Comparison of ENCODE assay signal across 45 mouse cellular contexts in genomic region chr1:21321656-21322055, GRCm38 (mm10). TPM values are rescaled to one million over a fixed set of nuclear protein-coding genes. Genes with fewer than 3 reads are reported as not detected.
"Had no signal": no experiment of that assay in that cellular context is flagged by ENCODE, and none has a peak within 500 bp of the region (broad histone marks: within the 10 kb centered on the region; RNA-seq: fewer than 3 reads in every experiment).

No protein-coding gene starts in this region.

- H3K36me3 ChIP-seq: limb, embryonic 10.5 days; limb, embryonic 12.5 days; limb, embryonic 13.5 days; limb, embryonic 15.5 days; liver, embryonic 12.5 days; liver, embryonic 13.5 days; liver, embryonic 15.5 days; lung, embryonic 15.5 days; midbrain, embryonic 10.5 days; midbrain, embryonic 12.5 days; midbrain, embryonic 13.5 days; midbrain, embryonic 15.5 days; neural tube, embryonic 12.5 days had no signal

- H3K27ac ChIP-seq: limb, embryonic 10.5 days; limb, embryonic 12.5 days; limb, embryonic 13.5 days; limb, embryonic 15.5 days; liver, embryonic 12.5 days; liver, embryonic 13.5 days; liver, embryonic 14.5 days; liver, embryonic 15.5 days; lung, embryonic 15.5 days; macrophage; midbrain, embryonic 10.5 days; midbrain, embryonic 12.5 days; midbrain, embryonic 13.5 days; midbrain, embryonic 15.5 days; neural tube, embryonic 12.5 days had no signal

- H3K4me3 ChIP-seq: limb, embryonic 10.5 days; limb, embryonic 12.5 days; limb, embryonic 13.5 days; limb, embryonic 15.5 days; liver, embryonic 12.5 days; liver, embryonic 13.5 days; liver, embryonic 15.5 days; lung, embryonic 15.5 days; megakaryocyte, embryonic 14.5 days; midbrain, embryonic 10.5 days; midbrain, embryonic 12.5 days; midbrain, embryonic 13.5 days; midbrain, embryonic 15.5 days; myocyte; neural tube, embryonic 12.5 days had no signal

- ATAC-seq: liver, embryonic 12.5 days; lung, postnatal 0 days; midbrain, embryonic 13.5 days; midbrain, embryonic 15.5 days; midbrain, embryonic 16.5 days had no signal

- H3K9ac ChIP-seq: limb, embryonic 12.5 days; limb, embryonic 13.5 days; limb, embryonic 15.5 days; liver, embryonic 12.5 days; liver, embryonic 13.5 days; liver, embryonic 14.5 days; liver, embryonic 15.5 days; lung, embryonic 14.5 days; lung, embryonic 15.5 days; midbrain, embryonic 12.5 days; midbrain, embryonic 13.5 days; midbrain, embryonic 15.5 days; neural tube, embryonic 12.5 days had no signal

- H3K9me3 ChIP-seq: limb, embryonic 10.5 days; limb, embryonic 12.5 days; limb, embryonic 13.5 days; limb, embryonic 15.5 days; liver, embryonic 13.5 days; liver, embryonic 15.5 days; lung, embryonic 15.5 days; midbrain, embryonic 12.5 days; midbrain, embryonic 13.5 days; midbrain, embryonic 15.5 days; neural tube, embryonic 12.5 days had no signal

- H3K4me1 ChIP-seq: limb, embryonic 10.5 days; limb, embryonic 12.5 days; limb, embryonic 13.5 days; limb, embryonic 15.5 days; lung, embryonic 15.5 days; megakaryocyte, embryonic 14.5 days; midbrain, embryonic 10.5 days; midbrain, embryonic 12.5 days; neural tube, embryonic 12.5 days had no signal

- H3K27me3 ChIP-seq: limb, embryonic 12.5 days; limb, embryonic 13.5 days; limb, embryonic 15.5 days; liver, embryonic 12.5 days; liver, embryonic 13.5 days; liver, embryonic 15.5 days; lung, embryonic 15.5 days; megakaryocyte, embryonic 14.5 days; midbrain, embryonic 12.5 days; midbrain, embryonic 13.5 days; midbrain, embryonic 15.5 days; neural tube, embryonic 12.5 days had no signal

- DNase-seq: left cerebral cortex, postnatal 4 days; liver; liver, embryonic 13.5 days; lung, adult 18-20 months; lung, adult 2 months; lung, embryonic 14.5 days; lung, postnatal 10 days; lung, postnatal 14 days; lung, postnatal 36 days; lung, postnatal 4 days; midbrain, embryonic 14.5 days had no signal

- H3K4me2 ChIP-seq: limb, embryonic 12.5 days; limb, embryonic 13.5 days; limb, embryonic 15.5 days; liver, embryonic 11.5 days; liver, embryonic 12.5 days; liver, embryonic 13.5 days; liver, embryonic 15.5 days; lung, embryonic 14.5 days; lung, embryonic 15.5 days; midbrain, embryonic 11.5 days; midbrain, embryonic 12.5 days; midbrain, embryonic 13.5 days; midbrain, embryonic 15.5 days; neural tube, embryonic 12.5 days had no signal

RNA-seq across cellular contexts. Expression of gene Khdc1a, which starts 27.8 kb away (rescaled TPM):
- total RNA-seq: left cerebral cortex, adult 8-10 months; left cerebral cortex, postnatal 10 days; left cerebral cortex, postnatal 14 days; left cerebral cortex, postnatal 25 days; left cerebral cortex, postnatal 36 days; left cerebral cortex, postnatal 4 days; megakaryocyte progenitor cell, adult 5-6 weeks; megakaryocyte-erythroid progenitor cell, adult 5-6 weeks; midbrain, postnatal 0 days had no signal
- polyA plus RNA-seq: limb, embryonic 10.5 days; limb, embryonic 11.5 days; limb, embryonic 12.5 days; limb, embryonic 13.5 days; limb, embryonic 14.5 days; limb, embryonic 15.5 days; liver, embryonic 11.5 days; liver, embryonic 12.5 days; liver, embryonic 13.5 days; liver, embryonic 14.5 days; liver, embryonic 15.5 days; liver, embryonic 16.5 days; lung, adult 2 months; lung, embryonic 14.5 days; lung, embryonic 16.5 days; lung, postnatal 0 days; macrophage; midbrain, embryonic 10.5 days; midbrain, embryonic 11.5 days; midbrain, embryonic 12.5 days; midbrain, embryonic 13.5 days; midbrain, embryonic 14.5 days; midbrain, embryonic 15.5 days; midbrain, embryonic 16.5 days; midbrain, postnatal 0 days; myocyte; neural tube, embryonic 11.5 days; neural tube, embryonic 12.5 days had no signal

RNA-seq across cellular contexts. Expression of gene Khdc1c, which starts 46.5 kb away (rescaled TPM):
- total RNA-seq: left cerebral cortex, adult 8-10 months; left cerebral cortex, postnatal 10 days; left cerebral cortex, postnatal 14 days; left cerebral cortex, postnatal 25 days; left cerebral cortex, postnatal 36 days; left cerebral cortex, postnatal 4 days; megakaryocyte progenitor cell, adult 5-6 weeks; megakaryocyte, adult 5-6 weeks; midbrain, postnatal 0 days had no signal
- polyA plus RNA-seq: limb, embryonic 10.5 days; limb, embryonic 11.5 days; limb, embryonic 12.5 days; limb, embryonic 13.5 days; limb, embryonic 14.5 days; limb, embryonic 15.5 days; liver, embryonic 11.5 days; liver, embryonic 12.5 days; liver, embryonic 13.5 days; liver, embryonic 14.5 days; liver, embryonic 15.5 days; liver, embryonic 16.5 days; lung, adult 2 months; lung, embryonic 14.5 days; lung, embryonic 15.5 days; lung, embryonic 16.5 days; lung, postnatal 0 days; macrophage; midbrain, embryonic 10.5 days; midbrain, embryonic 11.5 days; midbrain, embryonic 12.5 days; midbrain, embryonic 13.5 days; midbrain, embryonic 14.5 days; midbrain, embryonic 15.5 days; midbrain, embryonic 16.5 days; midbrain, postnatal 0 days; myocyte; neural tube, embryonic 11.5 days; neural tube, embryonic 12.5 days had no signal
